Mouse (Mus musculus) liver, embryonic 11.5 days (tissue): Measurements from ENCODE around the gene Fgfr2. TPM values are rescaled to one million over a fixed set of nuclear protein-coding genes. Genes with fewer than 3 reads are reported as not detected.

Source experiments
- ATAC-seq: fragments of 200-750 bp; cut with Nextera tagmentation; replicated peaks from 2 replicates; pipeline ENCODE4 v1.8.0; 2017; ENCODE audit warnings: moderate number of reproducible peaks, mild to moderate bottlenecking, moderate TSS enrichment, moderate library complexity; ENCODE audit not compliant: low FRiP score
- DNase-seq: peaks from one replicate; pipeline ENCODE4 v3.0.0-alpha.2; 2017; ENCODE audit warnings: low spot score
- H3K27ac ChIP-seq: fragments of 300-500 bp; sonication (generic); 2 replicates; pipeline ENCODE4 v1.5.1; 2014; ENCODE audit warnings: mild to moderate bottlenecking, low read depth, low read length, control low read depth
- H3K27me3 ChIP-seq: fragments of 300-500 bp; sonication (generic); replicated peaks from 2 replicates; pipeline ENCODE4 v1.6.1; 2014; ENCODE audit warnings: low read length, mixed read lengths; ENCODE audit not compliant: control insufficient read depth, insufficient read depth
- H3K36me3 ChIP-seq: fragments of 300-500 bp; sonication (generic); 2 replicates; pipeline ENCODE4 v1.6.1; 2014; ENCODE audit warnings: mild to moderate bottlenecking, low read length, moderate library complexity, mixed read lengths; ENCODE audit not compliant: control insufficient read depth, insufficient read depth
- H3K4me1 ChIP-seq: fragments of 300-500 bp; sonication (generic); replicated peaks from 2 replicates; pipeline ENCODE4 v1.6.1; 2014; ENCODE audit warnings: low read length, mixed read lengths; ENCODE audit not compliant: control insufficient read depth, insufficient read depth
- H3K4me2 ChIP-seq: fragments of 300-500 bp; sonication (generic); 2 replicates; pipeline ENCODE4 v1.6.1; 2014; ENCODE audit warnings: mild to moderate bottlenecking, control low read depth, moderate library complexity
- H3K4me3 ChIP-seq: fragments of 300-500 bp; sonication (generic); 2 replicates; pipeline ENCODE4 v1.5.1; 2014; ENCODE audit warnings: low read depth, low read length, control low read depth
- H3K9ac ChIP-seq: fragments of 300-500 bp; sonication (generic); 2 replicates; pipeline ENCODE4 v1.6.1; 2014; ENCODE audit warnings: low read depth, low read length, control low read depth
- H3K9me3 ChIP-seq: fragments of 300-500 bp; sonication (generic); 2 replicates; pipeline ENCODE4 v1.6.1; 2016; ENCODE audit warnings: low read length, inconsistent platforms, mixed read lengths; ENCODE audit not compliant: control insufficient read depth
- WGBS: fragments of 180-500 bp; shearing (Covaris S2); extraction: QIAGEN DNeasy Blood & Tissue Kit; methylation state at CpG from one replicate; pipeline ENCODE4 v1.1.7; 2014; 5-methylcytosine and 5-hydroxymethylcytosine counted together
- polyA plus RNA-seq: library from polyadenylated mRNA; unstranded; fragments of >200 nt; fragmentation: Nextera tagmentation; extraction: Ambion mirVana; gene quantifications from 2 replicates; pipeline ENCODE4 v1.2.1, GENCODE M21; 2014

Fgfr2 gene
- polyA plus RNA-seq, 1 experiment from 2014 or later, result 32.6 TPM

- no peak overlapping the region for H3K4me3 ChIP-seq
- WGBS, result 82% methylated on average over 5 of the region's 5 CpGs
- no peaks in the 10 kb centered on the region for H3K9me3 ChIP-seq
- no peaks in the 10 kb centered on the region for H3K36me3 ChIP-seq
- peaks cover 4% of the 10 kb centered on the region; the same call in 1 of the 2 replicates for H3K27me3 ChIP-seq
- H3K4me2 ChIP-seq, result no peak overlapping the region
- DNase-seq, result no peak
- ATAC-seq, result no peak
- H3K27ac ChIP-seq, result no peak overlapping the region
- H3K9ac ChIP-seq, result no peak overlapping the region
- no peaks in the 10 kb centered on the region; the same call in 1 of the 2 replicates for H3K4me1 ChIP-seq
Observed at GRCm38 (mm10) chr7:130555597-130555996, 2567.6 kb downstream of the Fgfr2 start.

DNA sequence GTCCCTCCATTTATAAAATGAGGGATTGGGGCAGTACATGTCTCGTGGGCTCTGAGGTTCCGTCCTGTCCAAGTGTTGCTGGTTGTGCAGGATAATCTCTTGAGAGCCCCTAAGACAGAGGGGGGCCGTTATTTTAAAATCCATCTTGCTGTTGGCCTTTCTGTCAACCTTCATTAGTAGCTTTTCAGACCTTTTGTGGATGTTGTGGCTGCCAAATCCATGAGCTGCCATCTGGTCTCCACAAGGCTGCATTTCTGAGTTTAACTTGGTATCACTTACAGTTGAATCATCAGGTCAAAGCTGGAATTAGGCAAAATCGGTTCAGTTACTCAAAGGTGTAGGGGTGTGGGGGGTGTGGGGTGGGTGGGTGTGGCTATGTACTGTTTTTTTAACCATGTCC is 2569.8 kb downstream of the Fgfr2 start:
- H3K27ac ChIP-seq, result no peak overlapping the region
- DNase-seq (no peak), ATAC-seq (no peak)
- no peak overlapping the region for H3K4me2 ChIP-seq
- H3K36me3 ChIP-seq, result no peaks in the 10 kb centered on the region
- H3K27me3 ChIP-seq, result peaks cover 4% of the 10 kb centered on the region; the same call in 1 of the 2 replicates
- H3K9me3 ChIP-seq, result no peaks in the 10 kb centered on the region
- no peak overlapping the region for H3K4me3 ChIP-seq
- no peak overlapping the region for H3K9ac ChIP-seq
- WGBS, result 66% methylated on average over 4 of the region's 4 CpGs
- H3K4me1 ChIP-seq, result no peaks in the 10 kb centered on the region

- H3K27ac ChIP-seq, result no peak overlapping the region
- ATAC-seq (no peak), DNase-seq (no peak)
- no peaks in the 10 kb centered on the region for H3K4me1 ChIP-seq
- H3K9ac ChIP-seq, result no peak overlapping the region
- 64% methylated on average over 5 of the region's 5 CpGs for WGBS
- H3K27me3 ChIP-seq, result peaks cover 4% of the 10 kb centered on the region; the same call in 1 of the 2 replicates
- no peak overlapping the region for H3K4me2 ChIP-seq
- no peak overlapping the region for H3K4me3 ChIP-seq
- no peaks in the 10 kb centered on the region for H3K36me3 ChIP-seq
- H3K9me3 ChIP-seq, result no peaks in the 10 kb centered on the region
Observed at GRCm38 (mm10) chr7:130552780-130553179, 2570.4 kb downstream of the Fgfr2 start.

DNA sequence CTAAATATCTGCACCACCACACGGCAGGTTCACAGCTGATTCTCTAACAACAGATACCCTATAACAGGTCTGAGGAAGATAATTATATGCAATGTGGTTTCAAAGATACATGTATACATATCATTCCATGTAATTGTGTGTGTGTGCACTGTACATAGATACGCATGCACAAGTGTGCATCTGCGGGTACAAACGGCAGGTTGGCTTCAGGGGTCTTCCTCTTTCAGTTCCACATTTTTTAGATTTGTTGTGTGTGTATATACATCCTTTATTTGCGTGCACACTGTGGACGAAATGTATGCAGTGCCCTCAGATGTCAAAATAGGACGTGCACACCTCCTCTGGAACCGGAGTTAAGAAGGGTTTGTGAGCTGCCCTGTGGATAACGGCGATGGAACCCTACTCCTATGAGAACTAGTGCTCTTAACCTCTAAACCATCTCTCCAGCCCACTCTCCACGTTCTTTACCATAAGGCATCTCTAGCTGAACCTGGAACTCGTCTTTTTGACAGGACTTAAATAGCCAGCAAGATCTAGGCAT is 2575.4 kb downstream of the Fgfr2 start:
- Histone ChIP-seq H3K4me3 (peak overlapping the region; percentile 94; the same call in 1 of the 2 replicates), H3K36me3 (peaks cover 14% of the 10 kb centered on the region; the same call in 1 of the 2 replicates), H3K27me3 (peaks cover 1% of the 10 kb centered on the region; the same call in 1 of the 2 replicates), H3K9me3 (no peaks in the 10 kb centered on the region), H3K4me2 (peak overlapping the region; percentile 88), H3K4me1 (peaks cover 18% of the 10 kb centered on the region), H3K9ac (no peak overlapping the region), H3K27ac (no peak overlapping the region)
- ATAC-seq, result no peak
- 72% methylated on average over 12 of the region's 12 CpGs for WGBS
- DNase-seq, result no peak

GRCm38 (mm10) chr7:130546791-130547484 is 2576.2 kb downstream of the Fgfr2 start:
- DNase-seq (peak; percentile 94), ATAC-seq (peak; percentile 93)
- Histone ChIP-seq H3K4me2 (peak overlapping the region; percentile 88), H3K36me3 (peaks cover 20% of the 10 kb centered on the region), H3K4me3 (peak overlapping the region; percentile 94), H3K9me3 (no peaks in the 10 kb centered on the region), H3K27ac (peak overlapping the region; percentile 100), H3K4me1 (peaks cover 18% of the 10 kb centered on the region), H3K9ac (peak overlapping the region; percentile 99), H3K27me3 (no peaks in the 10 kb centered on the region)
- WGBS, result under 1% methylated on average over 78 of the region's 84 CpGs

GRCm38 (mm10) chr7:130546421-130546790 is 2576.7 kb downstream of the Fgfr2 start:
- 5% methylated on average over 7 of the region's 7 CpGs for WGBS
- no peak for DNase-seq
- no peak; the same call in 1 of the 2 replicates for ATAC-seq

GRCm38 (mm10) chr7:130545893-130546292 is 2577.3 kb downstream of the Fgfr2 start:
- H3K4me1 ChIP-seq, result peaks cover 18% of the 10 kb centered on the region
- ATAC-seq (no peak), DNase-seq (no peak)
- no peaks in the 10 kb centered on the region for H3K9me3 ChIP-seq
- H3K27me3 ChIP-seq, result no peaks in the 10 kb centered on the region
- 47% methylated on average over 3 of the region's 3 CpGs for WGBS
- peak overlapping the region; percentile 88 for H3K4me2 ChIP-seq
- peak overlapping the region; percentile 100 for H3K27ac ChIP-seq
- peak overlapping the region; percentile 94 for H3K4me3 ChIP-seq
- peaks cover 25% of the 10 kb centered on the region for H3K36me3 ChIP-seq
- H3K9ac ChIP-seq, result peak overlapping the region; percentile 99

More at GRCm38 (mm10) chr7:130546421-130546790, 2576.7 kb downstream of the Fgfr2 start:
- peak overlapping the region; percentile 88 for H3K4me2 ChIP-seq
- H3K4me1 ChIP-seq, result peaks cover 18% of the 10 kb centered on the region
- H3K27me3 ChIP-seq, result no peaks in the 10 kb centered on the region
- peak overlapping the region; percentile 100 for H3K27ac ChIP-seq
- peaks cover 23% of the 10 kb centered on the region for H3K36me3 ChIP-seq
- no peaks in the 10 kb centered on the region for H3K9me3 ChIP-seq
- H3K9ac ChIP-seq, result peak overlapping the region; percentile 99
- H3K4me3 ChIP-seq, result peak overlapping the region; percentile 94

GRCm38 (mm10) chr7:130545401-130545800 is 2577.7 kb downstream of the Fgfr2 start:
- DNase-seq, result no peak
- no peaks in the 10 kb centered on the region for H3K27me3 ChIP-seq
- 90% methylated on average over 5 of the region's 5 CpGs for WGBS
- ATAC-seq, result no peak
- H3K9ac ChIP-seq, result no peak overlapping the region; the same call in 1 of the 2 replicates
- no peaks in the 10 kb centered on the region for H3K9me3 ChIP-seq
- peak overlapping the region; percentile 88 for H3K4me2 ChIP-seq
- H3K4me3 ChIP-seq, result peak overlapping the region; percentile 94
- H3K4me1 ChIP-seq, result peaks cover 18% of the 10 kb centered on the region
- peaks cover 26% of the 10 kb centered on the region for H3K36me3 ChIP-seq
- H3K27ac ChIP-seq, result no peak overlapping the region
